Mouse (Mus musculus) limb, embryonic 13.5 days (tissue): ENCODE measurements around the gene Mme. TPM values are rescaled to one million over a fixed set of nuclear protein-coding genes. Genes with fewer than 3 reads are reported as not detected.

Experiments used
- ATAC-seq: fragments of 200-750 bp; cut with Nextera tagmentation; 2 replicates; pipeline ENCODE4 v1.8.0; 2017; ENCODE audit warnings: low read depth, moderate number of reproducible peaks, moderate TSS enrichment; ENCODE audit not compliant: low FRiP score
- H3K27ac ChIP-seq: fragments of 300-500 bp; sonication (generic); 2 replicates; pipeline ENCODE4 v1.5.1; 2015; ENCODE audit warnings: inconsistent platforms, mild to moderate bottlenecking, moderate library complexity
- H3K27me3 ChIP-seq: fragments of 300-500 bp; sonication (generic); 2 replicates; pipeline ENCODE4 v1.6.1; 2015; ENCODE audit warnings: mild to moderate bottlenecking, inconsistent platforms
- H3K36me3 ChIP-seq: fragments of 300-500 bp; sonication (generic); 2 replicates; pipeline ENCODE4 v1.6.1; 2015; ENCODE audit warnings: inconsistent platforms, mild to moderate bottlenecking, moderate library complexity
- H3K4me1 ChIP-seq: fragments of 300-500 bp; sonication (generic); 2 replicates; pipeline ENCODE4 v1.6.1; 2015; ENCODE audit warnings: inconsistent platforms
- H3K4me2 ChIP-seq: fragments of 300-500 bp; sonication (generic); replicated peaks from 2 replicates; pipeline ENCODE4 v1.6.1; 2015; ENCODE audit warnings: inconsistent platforms, mild to moderate bottlenecking, moderate library complexity
- H3K4me3 ChIP-seq: fragments of 300-500 bp; sonication (generic); 2 replicates; pipeline ENCODE4 v1.5.1; 2015; ENCODE audit warnings: moderate library complexity, mild to moderate bottlenecking, inconsistent platforms
- H3K9ac ChIP-seq: fragments of 300-500 bp; sonication (generic); 2 replicates; pipeline ENCODE4 v1.6.1; 2015; ENCODE audit warnings: mild to moderate bottlenecking, inconsistent platforms
- H3K9me3 ChIP-seq: fragments of 300-500 bp; sonication (generic); 2 replicates; pipeline ENCODE4 v1.6.1; 2016; ENCODE audit warnings: inconsistent platforms
- polyA plus RNA-seq: library from polyadenylated mRNA; unstranded; fragments of >200 nt; fragmentation: Nextera tagmentation; extraction: Ambion mirVana; gene quantifications from 2 replicates; pipeline ENCODE4 v1.2.1, GENCODE M21; 2015

Gene Mme
- polyA plus RNA-seq, 1 experiment from 2014 or later: 47.6 TPM

DNA sequence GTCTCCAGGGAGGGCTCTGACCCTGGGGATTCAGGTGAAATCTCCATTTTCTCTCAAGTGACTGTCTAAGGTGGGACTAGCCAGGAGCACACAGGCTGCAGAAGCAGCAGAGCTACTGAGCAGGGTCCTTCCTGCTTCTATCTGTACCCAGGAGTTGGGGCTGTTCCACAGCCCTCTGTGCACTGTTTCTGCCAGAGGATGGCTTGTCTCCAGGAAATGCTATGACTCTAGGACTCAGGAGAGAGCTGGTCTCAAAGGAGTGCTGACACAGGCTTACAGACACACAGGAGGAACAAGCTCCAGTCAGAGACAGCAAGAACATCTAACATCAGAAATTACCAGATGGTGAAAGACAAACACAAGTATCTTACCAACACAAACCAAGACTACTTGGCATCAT, 176.4 kb downstream of the Mme start:
- no peak overlapping the region for H3K4me2 ChIP-seq
- H3K27me3 ChIP-seq: no peaks in the 10 kb centered on the region
- H3K27ac ChIP-seq: no peak overlapping the region
- no peak overlapping the region for H3K4me3 ChIP-seq
- peaks cover 9% of the 10 kb centered on the region for H3K4me1 ChIP-seq
- H3K36me3 ChIP-seq: no peaks in the 10 kb centered on the region
- ATAC-seq: no peak
- H3K9ac ChIP-seq: no peak overlapping the region
- no peaks in the 10 kb centered on the region for H3K9me3 ChIP-seq

- ATAC-seq: no peak
- Histone ChIP-seq H3K4me1 (no peaks in the 10 kb centered on the region), H3K27ac (no peak overlapping the region), H3K9me3 (no peaks in the 10 kb centered on the region), H3K27me3 (no peaks in the 10 kb centered on the region), H3K4me3 (no peak overlapping the region), H3K9ac (no peak overlapping the region), H3K36me3 (no peaks in the 10 kb centered on the region), H3K4me2 (no peak overlapping the region)
Measured at GRCm38 (mm10) chr3:63423552-63423951, 182.2 kb downstream of the Mme start.

Other genes starting within 250 kb of the Mme start
- gene Gm34302, start 242.3 kb downstream of the Mme start, polyA plus RNA-seq: not detected in 2 replicates